Mouse (Mus musculus) heart, postnatal 0 days (tissue): ENCODE data around the gene Sirpa.

Source experiments
- CTCF ChIP-seq: IDR thresholded peaks from 2 replicates; pipeline ENCODE4 v1.5.1; 2016; ENCODE audit warnings: antibody characterized with exemption, control low read depth, low read depth
- EP300 ChIP-seq: IDR thresholded peaks from 2 replicates; pipeline ENCODE4 v1.6.1; 2016; ENCODE audit warnings: antibody characterized with exemption, low read depth

DNA sequence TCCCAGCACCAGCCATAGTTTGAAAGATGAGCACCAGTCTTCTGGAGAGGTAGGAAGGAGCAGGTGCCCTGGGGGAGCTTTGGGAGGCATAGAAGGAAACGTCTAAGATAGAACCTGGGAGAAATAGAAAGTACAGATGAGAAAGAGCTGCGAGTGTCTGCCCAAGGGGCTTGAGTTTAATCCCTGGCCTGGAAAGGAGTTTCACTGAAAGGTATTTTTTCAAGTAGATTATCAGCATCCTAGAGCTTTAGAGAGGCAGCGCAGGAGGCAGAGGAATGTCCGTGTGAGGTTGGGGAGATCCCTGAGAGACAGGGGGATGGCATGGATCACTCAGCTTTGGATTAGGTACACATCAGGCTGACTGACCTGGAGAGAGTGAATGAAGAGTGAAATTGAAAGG lies 79.3 kb downstream of the Sirpa start:
- TF ChIP-seq CTCF: no peak
- TF ChIP-seq EP300: no peak
